Mouse (Mus musculus): Measurements from ENCODE around the gene Gm20547.
"Not testable (repeated sequence)": the region's sequence is repeated elsewhere in the genome, so short reads cannot be mapped to it uniquely, and the experiment has no call there.

Gene Gm20547

GRCm38 (mm10) chr17:34849722-34850516, 31.9 kb downstream of the Gm20547 start, which contains the start of the genes Skiv2l and Nelfe:
Gene Skiv2l, minus strand, starts transcription at chr17:34850210.
Gene Nelfe, plus strand, starts transcription at chr17:34850391.
- DNase-seq = peak; percentile 99

GRCm38 (mm10) chr17:34847615-34848014, 34.2 kb downstream of the Gm20547 start:
- DNase-seq = peak; percentile 90

- peak; percentile 91 for DNase-seq
These were observed 34.6 kb downstream of the Gm20547 start for GRCm38 (mm10) chr17:34847192-34847591.

- peak; percentile 91 for DNase-seq
These were observed 37.0 kb downstream of the Gm20547 start for GRCm38 (mm10) chr17:34844884-34845283.

- DNase-seq = no peak
These were observed 41.0 kb downstream of the Gm20547 start for GRCm38 (mm10) chr17:34840736-34841307.

GRCm38 (mm10) chr17:34838785-34839184, 43.1 kb downstream of the Gm20547 start:
- DNase-seq = peak; percentile 91

- DNase-seq = peak; percentile 94
These were observed 44.1 kb downstream of the Gm20547 start for GRCm38 (mm10) chr17:34837464-34838324.

- DNase-seq = peak; percentile 100
These were observed 45.0 kb downstream of the Gm20547 start, which contains the start of the genes Stk19 and Dxo for GRCm38 (mm10) chr17:34836856-34837221. Gene Stk19, minus strand, starts transcription at chr17:34836945. Gene Dxo, plus strand, starts transcription at chr17:34837019.

- DNase-seq = no peak
These were observed 45.5 kb downstream of the Gm20547 start for GRCm38 (mm10) chr17:34836155-34836855.

GRCm38 (mm10) chr17:34830776-34831175, 51.1 kb downstream of the Gm20547 start:
- DNase-seq = not testable (repeated sequence)

- DNase-seq = no peak
These were observed 66.9 kb downstream of the Gm20547 start for GRCm38 (mm10) chr17:34814818-34815370.

- DNase-seq = peak; percentile 85
These were observed 68.1 kb downstream of the Gm20547 start for GRCm38 (mm10) chr17:34813747-34814146.

GRCm38 (mm10) chr17:34811275-34811674, 70.6 kb downstream of the Gm20547 start:
- DNase-seq = no peak

GRCm38 (mm10) chr17:34810811-34811210, 71.0 kb downstream of the Gm20547 start:
- DNase-seq = not testable (repeated sequence)

- not testable (repeated sequence) for DNase-seq
These were observed 71.4 kb downstream of the Gm20547 start for GRCm38 (mm10) chr17:34810411-34810810.

GRCm38 (mm10) chr17:34808599-34809205, 73.1 kb downstream of the Gm20547 start:
- DNase-seq = peak; percentile 72

- DNase-seq = peak; percentile 51
These were observed 74.7 kb downstream of the Gm20547 start for GRCm38 (mm10) chr17:34807176-34807575.
